Mouse (Mus musculus) limb, embryonic 14.5 days (tissue): ENCODE results near the gene Gm11444. TPM values are rescaled to one million over a fixed set of nuclear protein-coding genes. Genes with fewer than 3 reads are reported as not detected.

Experiments
- ATAC-seq: fragments of 200-750 bp; cut with Nextera tagmentation; 2 replicates; pipeline ENCODE4 v1.8.0; 2017; ENCODE audit warnings: low read depth, moderate number of reproducible peaks, moderate TSS enrichment; ENCODE audit not compliant: low FRiP score
- DNase-seq: peaks from one replicate; pipeline ENCODE4 v3.0.0-alpha.2; 2015; ENCODE audit warnings: low spot score
- H3K27ac ChIP-seq: fragments of 300-500 bp; sonication (generic); replicated peaks from 2 replicates; pipeline ENCODE4 v1.5.1; 2014; ENCODE audit warnings: low read depth, mild to moderate bottlenecking, low read length, moderate library complexity, mixed read lengths
- H3K27me3 ChIP-seq: fragments of 300-500 bp; sonication (generic); 2 replicates; pipeline ENCODE4 v1.6.1; 2014; ENCODE audit warnings: low read length, mixed read lengths; ENCODE audit not compliant: control insufficient read depth, insufficient read depth
- H3K36me3 ChIP-seq: fragments of 300-500 bp; sonication (generic); 2 replicates; pipeline ENCODE4 v1.6.1; 2014; ENCODE audit warnings: mild to moderate bottlenecking, low read length, moderate library complexity, mixed read lengths; ENCODE audit not compliant: control insufficient read depth, insufficient read depth
- H3K4me1 ChIP-seq: fragments of 300-500 bp; sonication (generic); 2 replicates; pipeline ENCODE4 v1.6.1; 2014; ENCODE audit warnings: antibody characterized with exemption, low read length, mixed read lengths; ENCODE audit not compliant: control insufficient read depth, insufficient read depth
- H3K4me2 ChIP-seq: fragments of 300-500 bp; sonication (generic); replicated peaks from 2 replicates; pipeline ENCODE4 v1.6.1; 2014; ENCODE audit warnings: low read depth, mild to moderate bottlenecking, low read length, moderate library complexity; ENCODE audit not compliant: severe bottlenecking
- H3K4me3 ChIP-seq: fragments of 300-500 bp; sonication (generic); replicated peaks from 2 replicates; pipeline ENCODE4 v1.5.1; 2014; ENCODE audit warnings: low read length
- H3K9ac ChIP-seq: fragments of 300-500 bp; sonication (generic); 2 replicates; pipeline ENCODE4 v1.6.1; 2014; ENCODE audit warnings: mild to moderate bottlenecking, low read depth, low read length, moderate library complexity; ENCODE audit not compliant: severe bottlenecking
- H3K9me3 ChIP-seq: fragments of 300-500 bp; sonication (generic); 2 replicates; pipeline ENCODE4 v1.6.1; 2016; ENCODE audit warnings: low read length; ENCODE audit not compliant: control insufficient read depth
- POLR2A ChIP-seq: fragments of 200-500 bp; IDR thresholded peaks from 2 replicates; pipeline ENCODE4 v1.8.0; 2012; ENCODE audit warnings: inconsistent platforms, mild to moderate bottlenecking, moderate library complexity, borderline replicate concordance; ENCODE audit not compliant: insufficient read depth, insufficient read length; ENCODE audit errors: extremely low read depth
- whole genome bisulfite sequencing: fragments of 180-500 bp; shearing (Covaris S2); extraction: QIAGEN DNeasy Blood & Tissue Kit; methylation state at CpG from one replicate; pipeline ENCODE4 v1.1.7; 2014; 5-methylcytosine and 5-hydroxymethylcytosine counted together
- polyA plus RNA-seq, 2 experiments: library from polyadenylated mRNA; depleted of rRNA in 1 of 2; stranded (reverse) in 1 of 2; unstranded in 1 of 2; fragments of >200 nt; fragmentation: Nextera tagmentation in 1 of 2; extraction: Ambion mirVana in 1 of 2; gene quantifications; 2 replicates each; pipeline versions ENCODE4 v1.2.1 to v1.2.3; 2012 to 2014

Gene Gm11444
- polyA plus RNA-seq, 2 experiments = not detected

DNA sequence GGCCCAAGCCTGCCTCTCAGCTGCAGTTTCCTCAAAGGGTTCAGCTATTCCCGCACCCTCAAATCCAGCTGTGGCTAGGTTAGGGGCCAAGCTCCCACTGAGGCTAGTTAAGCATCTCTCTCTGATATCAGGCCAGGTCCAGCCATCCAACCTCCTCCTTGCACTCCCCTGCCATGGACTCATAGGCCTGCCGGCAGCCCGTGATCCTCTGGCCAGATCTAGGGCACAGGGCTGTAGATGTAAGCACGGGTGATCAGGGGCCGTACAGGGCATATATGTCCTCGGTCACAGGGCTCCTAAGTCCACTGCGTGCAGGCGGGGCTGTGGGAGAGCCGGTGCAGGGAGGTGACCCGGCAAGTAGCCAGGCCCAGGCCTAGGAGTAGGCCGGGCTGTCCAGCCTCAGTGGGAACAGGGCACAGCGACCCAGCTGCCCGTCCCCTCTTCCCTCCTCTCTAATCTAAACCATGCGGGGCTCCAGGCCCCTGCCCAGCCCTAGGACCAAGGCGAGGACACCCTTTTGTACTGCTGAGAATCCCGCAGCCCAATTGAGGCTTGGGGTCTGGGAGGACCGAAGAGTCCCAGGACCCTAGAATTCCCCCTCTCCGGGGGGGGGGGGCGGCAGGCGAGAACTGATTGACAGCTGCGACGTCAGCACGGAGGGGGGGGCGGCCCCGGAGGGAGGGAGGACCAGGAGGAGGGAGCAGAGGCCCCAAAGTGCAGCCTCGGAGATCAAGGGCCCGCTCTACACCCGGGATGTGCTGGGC lies 35.7 kb upstream of the Gm11444 start, which contains the start of gene Tbx4:
Gene Tbx4, plus strand, starts transcription at position 758 of the 764 bp plus-strand sequence.
- ATAC-seq (peak; percentile 25; the same call in 1 of the 2 replicates), DNase-seq (no peak)
- Histone ChIP-seq H3K4me2 (peak within 1 kb of the TSS; percentile 73), H3K9me3 (no peaks in the 10 kb centered on the region), H3K4me1 (peaks cover 12% of the 10 kb centered on the region), H3K27me3 (peaks cover 30% of the 10 kb centered on the region), H3K36me3 (no peaks in the 10 kb centered on the region), H3K9ac (peak within 1 kb of the TSS; percentile 92), H3K27ac (peak within 1 kb of the TSS; percentile 88), H3K4me3 (peak within 1 kb of the TSS; percentile 59)
- 0 out of 2 replicates have a peak, but pooled peaks have one; percentile 7 for TF ChIP-seq POLR2A
- 16% methylated on average over 17 of the region's 28 CpGs for WGBS

DNA sequence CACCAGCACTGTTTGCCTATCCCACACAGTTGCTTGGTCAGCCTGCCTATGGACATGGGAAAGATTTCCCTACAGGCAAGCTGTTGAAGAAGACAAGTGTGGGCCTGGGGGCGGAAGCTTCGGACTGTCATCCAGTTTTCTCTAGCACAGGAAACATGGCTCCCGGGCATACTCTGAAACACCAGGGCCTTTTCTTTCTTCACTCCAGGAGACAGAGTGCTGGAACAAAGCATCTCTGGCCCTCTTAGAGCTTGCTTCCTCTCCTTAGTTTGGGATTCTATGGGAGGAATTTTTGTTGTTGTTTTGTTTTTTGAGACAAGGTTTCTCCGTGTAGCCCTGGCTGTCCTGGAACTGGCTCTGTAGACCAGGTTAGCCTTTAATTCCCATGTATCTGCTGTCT lies 34.4 kb upstream of the Gm11444 start:
- no peak for TF ChIP-seq POLR2A
- H3K36me3 ChIP-seq = no peaks in the 10 kb centered on the region
- no peak for DNase-seq
- H3K27ac ChIP-seq = no peak overlapping the region
- no peak overlapping the region for H3K4me2 ChIP-seq
- peaks cover 21% of the 10 kb centered on the region for H3K27me3 ChIP-seq
- H3K4me3 ChIP-seq = no peak overlapping the region
- WGBS = 74% methylated on average over 4 of the region's 4 CpGs
- peaks cover 12% of the 10 kb centered on the region for H3K4me1 ChIP-seq
- ATAC-seq = no peak
- no peaks in the 10 kb centered on the region for H3K9me3 ChIP-seq
- no peak overlapping the region for H3K9ac ChIP-seq

DNA sequence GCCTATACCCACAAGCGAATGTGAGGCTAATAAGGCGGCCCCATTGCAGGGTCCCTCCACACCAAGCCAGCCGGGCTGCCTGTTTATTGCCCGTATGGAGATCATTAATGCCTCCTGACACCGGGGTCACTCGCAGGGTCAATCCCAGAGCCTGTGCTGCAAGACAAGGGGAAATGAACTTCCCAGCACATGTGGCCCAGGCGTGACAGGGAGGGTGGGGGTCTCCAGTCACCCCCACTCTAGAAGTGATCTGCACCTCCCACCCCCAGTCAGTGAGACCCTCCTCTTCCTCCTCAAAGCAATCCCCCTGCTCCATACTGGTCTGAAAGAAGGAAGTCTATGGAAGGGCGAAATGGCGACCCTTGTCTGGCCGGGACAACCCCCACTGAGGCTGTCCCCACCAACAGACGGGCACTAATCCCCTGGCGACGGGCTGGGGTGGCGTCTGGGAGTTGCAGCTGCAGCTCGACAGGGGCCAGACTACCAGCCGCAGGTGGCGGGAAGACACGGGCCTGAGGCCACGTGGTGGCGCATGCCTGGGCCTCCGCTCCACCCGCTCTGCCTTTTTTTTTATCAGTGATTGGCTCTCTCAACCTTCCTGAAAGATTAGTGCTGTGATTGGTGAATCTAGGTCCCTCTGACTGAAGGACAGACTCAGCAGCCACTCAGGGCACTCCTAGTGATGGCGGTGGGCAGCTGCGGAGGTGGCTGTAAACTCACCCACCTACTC lies 26.1 kb upstream of the Gm11444 start:
- ATAC-seq (peak; percentile 89), DNase-seq (peak; percentile 80)
- TF ChIP-seq POLR2A = no peak
- Histone ChIP-seq H3K27me3 (no peaks in the 10 kb centered on the region), H3K4me3 (peak overlapping the region; percentile 22), H3K36me3 (no peaks in the 10 kb centered on the region), H3K27ac (0 out of 2 replicates have a peak overlapping the region, but pooled peaks have one; percentile 19), H3K9ac (peak overlapping the region; percentile 45; the same call in 1 of the 2 replicates), H3K9me3 (no peaks in the 10 kb centered on the region), H3K4me2 (peak overlapping the region; percentile 44), H3K4me1 (peaks cover 17% of the 10 kb centered on the region)
- WGBS = 12% methylated on average over 22 of the region's 24 CpGs

DNA sequence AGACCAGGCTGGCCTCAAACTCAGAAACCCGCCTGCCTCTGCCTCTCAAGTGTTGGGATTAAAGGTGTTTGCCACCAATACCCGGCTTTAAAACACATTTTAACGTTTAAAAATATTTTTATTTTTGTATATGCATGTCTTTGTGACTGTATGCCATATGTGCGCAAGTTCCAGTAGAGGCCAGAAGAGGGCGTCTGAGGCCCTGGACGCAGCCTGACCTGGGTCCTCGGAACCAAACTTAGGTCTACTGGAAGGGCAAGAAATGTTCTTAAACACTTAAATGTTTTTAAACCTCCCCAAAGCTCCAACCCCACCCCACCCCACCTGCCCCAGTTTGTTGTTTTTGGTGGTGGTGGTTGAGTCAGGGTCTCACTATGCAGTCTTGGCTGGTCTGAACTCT lies 14.2 kb upstream of the Gm11444 start:
- Histone ChIP-seq H3K9me3 (no peaks in the 10 kb centered on the region), H3K4me2 (no peak overlapping the region), H3K4me1 (no peaks in the 10 kb centered on the region), H3K27me3 (no peaks in the 10 kb centered on the region), H3K36me3 (no peaks in the 10 kb centered on the region), H3K9ac (no peak overlapping the region), H3K4me3 (no peak overlapping the region), H3K27ac (no peak overlapping the region)
- ATAC-seq = no peak
- no peak for TF ChIP-seq POLR2A
- WGBS = 43% methylated on average over 7 of the region's 7 CpGs
- no peak for DNase-seq

DNA sequence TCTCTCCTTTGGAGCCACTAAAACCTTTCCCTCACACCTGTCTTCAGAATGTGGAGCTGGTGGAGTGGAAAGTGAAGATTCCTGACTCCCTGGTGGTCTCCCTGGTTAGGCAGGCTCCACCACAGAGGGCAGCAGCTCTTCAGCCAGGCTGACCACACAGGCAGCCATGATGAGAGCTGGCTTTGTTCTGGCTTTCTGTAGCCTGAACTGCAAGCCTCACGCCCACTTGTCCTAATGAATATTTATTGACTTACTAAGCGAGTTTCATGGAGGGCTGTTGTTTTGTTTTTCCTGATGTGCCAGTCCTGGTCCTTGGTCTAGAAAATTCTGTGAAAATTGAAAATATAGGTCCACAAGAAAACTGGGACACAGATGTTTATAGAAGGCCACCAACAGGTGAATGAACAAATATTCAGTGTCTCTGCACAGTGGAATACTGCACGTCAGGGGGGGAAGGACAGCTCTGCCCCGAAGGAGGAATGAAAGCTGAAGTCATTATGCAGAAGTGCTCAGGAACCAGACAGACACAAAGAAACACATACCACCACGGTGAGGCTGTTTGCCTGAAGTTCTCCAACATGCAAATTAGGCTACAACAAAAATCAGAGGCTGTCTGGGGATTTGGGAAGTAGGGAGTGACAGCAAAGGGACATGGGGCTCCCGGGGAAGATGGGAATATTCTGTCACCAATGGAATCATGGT lies 8.0 kb upstream of the Gm11444 start:
- WGBS = 27% methylated on average over 6 of the region's 6 CpGs
- H3K27ac ChIP-seq = no peak overlapping the region

More for the DNA sequence above, 8.0 kb upstream of the Gm11444 start:
- Histone ChIP-seq H3K27me3 (no peaks in the 10 kb centered on the region), H3K9me3 (no peaks in the 10 kb centered on the region), H3K4me2 (no peak overlapping the region), H3K4me1 (no peaks in the 10 kb centered on the region), H3K9ac (no peak overlapping the region), H3K36me3 (no peaks in the 10 kb centered on the region), H3K4me3 (no peak overlapping the region)
- TF ChIP-seq POLR2A = no peak
- DNase-seq (no peak), ATAC-seq (no peak)
